Mouse (Mus musculus): ENCODE results near the gene Klf13. TPM values are rescaled to one million over a fixed set of nuclear protein-coding genes. Genes with fewer than 3 reads are reported as not detected.

The Klf13 gene
- total RNA-seq, 1 experiment = 29.4 TPM

DNA sequence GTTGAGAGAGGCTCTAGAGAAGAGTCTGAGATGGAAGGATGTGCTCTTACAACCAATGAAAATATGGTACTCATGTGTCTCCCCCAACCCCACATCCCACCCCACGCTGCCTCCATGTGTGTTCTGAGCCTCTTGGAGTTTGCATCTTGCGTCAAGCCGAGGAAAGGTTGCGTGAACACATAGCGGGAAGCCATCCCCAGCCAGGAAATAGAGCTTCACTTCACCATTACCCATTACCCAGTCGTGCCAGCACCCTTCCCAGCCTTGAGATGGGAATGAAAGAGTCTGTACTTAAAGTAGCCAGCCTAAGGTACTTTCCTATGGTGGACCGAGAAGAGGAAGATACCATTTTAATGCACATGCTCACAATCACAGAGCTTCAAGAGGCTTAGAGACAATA is 46.6 kb upstream of the Klf13 start:
- no peak overlapping the region for H3K27ac ChIP-seq (ENCODE audit: insufficient read depth, low read depth, low read length, poor library complexity, severe bottlenecking)
- H3K9me3 ChIP-seq (ENCODE audit: control insufficient read depth, insufficient read depth, low read depth, low read length) = no peaks in the 10 kb centered on the region
- H3K9ac ChIP-seq (ENCODE audit: insufficient read depth, low read depth, low read length, poor library complexity, severe bottlenecking) = no peak overlapping the region
- DNase-seq (ENCODE audit: low read depth, low spot score) = no peak
- in situ Hi-C loops (cut with MboI; ENCODE audit: low sequenced_read_pairs in 2 of 2, unreplicated experiment in 2 of 2) = no loop called here
- peaks cover 4 to 19% of the 10 kb centered on the region in 2 experiments; a peak in 1 of 4 replicates for H3K4me1 ChIP-seq (ENCODE audit: control insufficient read depth in 2 of 2, insufficient read depth in 2 of 2, low read length in 2 of 2, poor library complexity in 1 of 2)
- H3K4me3 ChIP-seq (ENCODE audit: insufficient read depth in 1 of 2, low read depth in 1 of 2, low read length in 2 of 2, poor library complexity in 1 of 2, severe bottlenecking in 1 of 2) = no peak overlapping the region
- TF ChIP-seq CHD2 (IDR thresholded peaks at IDR 0.05; ENCODE audit: low read depth, low read length) (no peak), ZC3H11A (IDR thresholded peaks at IDR 0.05; ENCODE audit: borderline replicate concordance, low read depth, low read length) (no peak), MAFK (IDR thresholded peaks at IDR 0.05; ENCODE audit: insufficient read depth, low read depth, low read length) (no peak), HCFC1 (IDR thresholded peaks at IDR 0.05; ENCODE audit: borderline replicate concordance, insufficient read depth, low read length) (no peak), ZNF384 (IDR thresholded peaks at IDR 0.05; ENCODE audit: low read depth, low read length) (no peak)
- H3K36me3 ChIP-seq (ENCODE audit: control insufficient read depth, insufficient read depth, low read length, poor library complexity, severe bottlenecking) = no peaks in the 10 kb centered on the region

DNA sequence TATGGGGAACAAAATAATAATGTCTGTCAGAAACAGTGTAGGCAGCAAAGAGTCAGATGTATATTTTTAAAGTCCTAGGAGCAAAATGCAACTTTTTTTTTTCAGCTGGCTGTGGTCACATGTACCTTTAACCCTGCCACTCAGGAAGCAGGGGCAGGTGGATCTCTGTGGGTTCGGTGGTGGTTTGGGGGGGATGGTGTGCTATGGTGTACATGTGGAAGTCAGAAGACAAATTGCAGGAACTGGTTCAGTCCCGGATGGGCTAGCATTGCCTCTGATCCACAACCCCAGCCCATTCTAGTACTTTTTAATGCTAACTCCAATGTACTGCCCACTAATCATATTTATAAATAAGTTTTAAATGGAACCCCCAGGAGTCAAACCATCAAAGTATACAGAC is 45.6 kb upstream of the Klf13 start:
- Histone ChIP-seq H3K4me3 (ENCODE audit: insufficient read depth in 1 of 2, low read depth in 1 of 2, low read length in 2 of 2, poor library complexity in 1 of 2, severe bottlenecking in 1 of 2) (no peak overlapping the region), H3K4me1 (ENCODE audit: control insufficient read depth in 2 of 2, insufficient read depth in 2 of 2, low read length in 2 of 2, poor library complexity in 1 of 2) (peaks cover 4 to 19% of the 10 kb centered on the region in 2 experiments; a peak in 1 of 4 replicates), H3K9ac (ENCODE audit: insufficient read depth, low read depth, low read length, poor library complexity, severe bottlenecking) (no peak overlapping the region), H3K36me3 (ENCODE audit: control insufficient read depth, insufficient read depth, low read length, poor library complexity, severe bottlenecking) (no peaks in the 10 kb centered on the region), H3K27ac (ENCODE audit: insufficient read depth, low read depth, low read length, poor library complexity, severe bottlenecking) (no peak overlapping the region), H3K9me3 (ENCODE audit: control insufficient read depth, insufficient read depth, low read depth, low read length) (no peaks in the 10 kb centered on the region)
- in situ Hi-C loops (cut with MboI; ENCODE audit: low sequenced_read_pairs in 2 of 2, unreplicated experiment in 2 of 2) = no loop called here
- no peak for TF ChIP-seq MAFK (IDR thresholded peaks at IDR 0.05; ENCODE audit: insufficient read depth, low read depth, low read length)
- TF ChIP-seq HCFC1 (IDR thresholded peaks at IDR 0.05; ENCODE audit: borderline replicate concordance, insufficient read depth, low read length) = no peak
- TF ChIP-seq CHD2 (IDR thresholded peaks at IDR 0.05; ENCODE audit: low read depth, low read length) = no peak
- no peak for DNase-seq (ENCODE audit: low read depth, low spot score)

DNA sequence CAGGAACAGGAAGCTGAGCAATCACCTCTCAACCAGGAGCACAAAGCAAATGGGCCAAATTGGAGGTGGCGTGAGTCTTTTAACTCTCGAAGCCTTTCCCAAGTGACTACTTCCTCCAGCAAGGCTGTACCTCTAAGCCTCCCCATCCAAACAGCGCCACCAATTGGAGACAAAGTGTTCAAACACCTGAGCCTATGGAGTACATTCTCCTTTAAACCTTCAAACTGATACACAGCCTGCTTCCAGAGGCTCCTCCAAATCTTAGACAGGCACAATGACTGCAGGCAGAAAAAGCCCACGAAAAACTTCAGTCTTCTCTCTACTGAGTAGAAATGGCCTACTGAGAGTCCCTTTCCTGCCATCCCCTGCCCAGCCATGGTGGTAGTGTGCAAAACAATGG is 38.9 kb upstream of the Klf13 start:
- in situ Hi-C loops (cut with MboI; ENCODE audit: low sequenced_read_pairs in 2 of 2, unreplicated experiment in 2 of 2) = no loop called here
- no peaks in the 10 kb centered on the region for H3K36me3 ChIP-seq (ENCODE audit: control insufficient read depth, insufficient read depth, low read length, poor library complexity, severe bottlenecking)
- H3K4me3 ChIP-seq (ENCODE audit: insufficient read depth in 1 of 2, low read depth in 1 of 2, low read length in 2 of 2, poor library complexity in 1 of 2, severe bottlenecking in 1 of 2) = no peak overlapping the region
- H3K9me3 ChIP-seq (ENCODE audit: control insufficient read depth, insufficient read depth, low read depth, low read length) = no peaks in the 10 kb centered on the region
- no peak for TF ChIP-seq HCFC1 (IDR thresholded peaks at IDR 0.05; ENCODE audit: borderline replicate concordance, insufficient read depth, low read length)
- no peak for TF ChIP-seq CHD2 (IDR thresholded peaks at IDR 0.05; ENCODE audit: low read depth, low read length)
- no peak for TF ChIP-seq ZC3H11A (IDR thresholded peaks at IDR 0.05; ENCODE audit: borderline replicate concordance, low read depth, low read length)
- TF ChIP-seq MAFK (IDR thresholded peaks at IDR 0.05; ENCODE audit: insufficient read depth, low read depth, low read length) = no peak
- TF ChIP-seq ZNF384 (IDR thresholded peaks at IDR 0.05; ENCODE audit: low read depth, low read length) = no peak
- no peak overlapping the region for H3K27ac ChIP-seq (ENCODE audit: insufficient read depth, low read depth, low read length, poor library complexity, severe bottlenecking)
- H3K4me1 ChIP-seq (ENCODE audit: control insufficient read depth in 2 of 2, insufficient read depth in 2 of 2, low read length in 2 of 2, poor library complexity in 1 of 2) = peaks cover 0 to 7% of the 10 kb centered on the region in 2 experiments; a peak in 2 of 4 replicates
- no peak overlapping the region for H3K9ac ChIP-seq (ENCODE audit: insufficient read depth, low read depth, low read length, poor library complexity, severe bottlenecking)
- DNase-seq (ENCODE audit: low read depth, low spot score) = no peak

DNA sequence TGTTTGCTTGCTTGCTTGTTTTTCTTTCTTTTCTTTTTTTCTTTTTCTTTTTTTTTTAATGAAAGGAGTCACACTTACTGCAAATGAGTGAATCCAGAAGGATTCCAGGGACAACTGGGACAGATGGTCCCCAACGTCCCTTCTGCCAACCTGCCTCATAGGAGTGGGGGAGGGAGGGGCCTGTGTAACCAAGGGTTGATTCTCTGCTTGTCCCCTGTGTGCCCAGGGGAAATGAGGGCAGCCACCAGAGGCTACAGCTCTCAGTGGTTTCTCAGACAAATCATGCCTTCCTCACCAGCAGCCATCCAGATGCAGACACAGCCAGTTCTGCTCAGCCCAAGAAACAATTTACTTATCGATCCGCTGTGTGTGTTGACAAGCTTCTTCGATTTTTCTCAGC is 32.3 kb upstream of the Klf13 start:
- Histone ChIP-seq H3K4me1 (ENCODE audit: control insufficient read depth in 2 of 2, insufficient read depth in 2 of 2, low read length in 2 of 2, poor library complexity in 1 of 2) (peaks cover 0 to 7% of the 10 kb centered on the region in 2 experiments; a peak in 2 of 4 replicates), H3K36me3 (ENCODE audit: control insufficient read depth, insufficient read depth, low read length, poor library complexity, severe bottlenecking) (no peaks in the 10 kb centered on the region), H3K4me3 (ENCODE audit: insufficient read depth in 1 of 2, low read depth in 1 of 2, low read length in 2 of 2, poor library complexity in 1 of 2, severe bottlenecking in 1 of 2) (no peak overlapping the region), H3K9ac (ENCODE audit: insufficient read depth, low read depth, low read length, poor library complexity, severe bottlenecking) (no peak overlapping the region), H3K27ac (ENCODE audit: insufficient read depth, low read depth, low read length, poor library complexity, severe bottlenecking) (no peak overlapping the region), H3K9me3 (ENCODE audit: control insufficient read depth, insufficient read depth, low read depth, low read length) (no peaks in the 10 kb centered on the region)
- no peak for DNase-seq (ENCODE audit: low read depth, low spot score)
- in situ Hi-C loops (cut with MboI; ENCODE audit: low sequenced_read_pairs in 2 of 2, unreplicated experiment in 2 of 2) = no loop called here
- TF ChIP-seq CHD2 (IDR thresholded peaks at IDR 0.05; ENCODE audit: low read depth, low read length) = no peak
- no peak for TF ChIP-seq ZC3H11A (IDR thresholded peaks at IDR 0.05; ENCODE audit: borderline replicate concordance, low read depth, low read length)
- TF ChIP-seq HCFC1 (IDR thresholded peaks at IDR 0.05; ENCODE audit: borderline replicate concordance, insufficient read depth, low read length) = no peak

DNA sequence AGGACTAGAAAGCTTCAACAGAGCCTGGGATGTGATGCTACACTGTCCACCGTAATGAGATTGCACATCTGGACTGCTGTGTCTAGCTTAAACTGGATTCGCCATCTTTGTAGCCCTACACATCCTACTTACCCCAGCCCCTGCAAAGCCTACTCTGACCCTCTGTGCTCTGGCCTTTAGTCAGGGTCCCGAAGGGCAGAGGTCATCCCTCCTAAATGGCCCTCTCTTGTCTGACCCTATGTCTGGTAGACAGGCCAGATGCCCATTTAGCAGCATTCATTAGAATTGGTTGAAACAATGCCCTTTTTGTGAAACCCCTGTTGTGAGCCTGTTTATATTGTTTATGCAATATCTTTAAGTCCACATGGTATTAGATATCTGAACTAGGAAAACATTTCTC is 31.2 kb upstream of the Klf13 start:
- DNase-seq (ENCODE audit: low read depth, low spot score) = no peak
- no peak overlapping the region for H3K27ac ChIP-seq (ENCODE audit: insufficient read depth, low read depth, low read length, poor library complexity, severe bottlenecking)
- H3K4me1 ChIP-seq (ENCODE audit: control insufficient read depth in 2 of 2, insufficient read depth in 2 of 2, low read length in 2 of 2, poor library complexity in 1 of 2) = peaks cover 0 to 9% of the 10 kb centered on the region in 2 experiments; a peak in 2 of 4 replicates
- no peak overlapping the region for H3K9ac ChIP-seq (ENCODE audit: insufficient read depth, low read depth, low read length, poor library complexity, severe bottlenecking)
- in situ Hi-C loops (cut with MboI; ENCODE audit: low sequenced_read_pairs in 2 of 2, unreplicated experiment in 2 of 2) = no loop called here
- H3K9me3 ChIP-seq (ENCODE audit: control insufficient read depth, insufficient read depth, low read depth, low read length) = no peaks in the 10 kb centered on the region
- TF ChIP-seq ZC3H11A (IDR thresholded peaks at IDR 0.05; ENCODE audit: borderline replicate concordance, low read depth, low read length) (no peak), MAFK (IDR thresholded peaks at IDR 0.05; ENCODE audit: insufficient read depth, low read depth, low read length) (no peak), ZNF384 (IDR thresholded peaks at IDR 0.05; ENCODE audit: low read depth, low read length) (no peak), HCFC1 (IDR thresholded peaks at IDR 0.05; ENCODE audit: borderline replicate concordance, insufficient read depth, low read length) (no peak), CHD2 (IDR thresholded peaks at IDR 0.05; ENCODE audit: low read depth, low read length) (no peak)
- no peaks in the 10 kb centered on the region for H3K36me3 ChIP-seq (ENCODE audit: control insufficient read depth, insufficient read depth, low read length, poor library complexity, severe bottlenecking)
- no peak overlapping the region for H3K4me3 ChIP-seq (ENCODE audit: insufficient read depth in 1 of 2, low read depth in 1 of 2, low read length in 2 of 2, poor library complexity in 1 of 2, severe bottlenecking in 1 of 2)
